Mouse (Mus musculus) forebrain, embryonic 15.5 days (tissue): ENCODE measurements at regions not wholly inside any gene's neighbourhood (a gene's known extent, or its start where the extent isn't known, plus 50 kb on each side); places are given as distances from the start of the nearest gene placed in this dataset.

Source experiments
- ATAC-seq: fragments of 200-750 bp; cut with Nextera tagmentation; replicated peaks from 2 replicates; pipeline ENCODE4 v1.8.0; 2017; ENCODE audit warnings: mild to moderate bottlenecking, moderate TSS enrichment, moderate library complexity
- H3K27ac ChIP-seq: fragments of 300-500 bp; sonication (generic); replicated peaks from 2 replicates; pipeline ENCODE4 v1.5.1; 2015; ENCODE audit warnings: mild to moderate bottlenecking, inconsistent platforms
- H3K27me3 ChIP-seq: fragments of 300-500 bp; sonication (generic); 2 replicates; pipeline ENCODE4 v1.6.1; 2015; ENCODE audit warnings: inconsistent platforms
- H3K36me3 ChIP-seq: fragments of 300-500 bp; sonication (generic); 2 replicates; pipeline ENCODE4 v1.6.1; 2015; ENCODE audit warnings: mild to moderate bottlenecking, inconsistent platforms
- H3K4me1 ChIP-seq: fragments of 300-500 bp; sonication (generic); 2 replicates; pipeline ENCODE4 v1.6.1; 2015; ENCODE audit warnings: inconsistent platforms
- H3K4me2 ChIP-seq: fragments of 300-500 bp; sonication (generic); replicated peaks from 2 replicates; pipeline ENCODE4 v1.6.1; 2015; ENCODE audit warnings: mild to moderate bottlenecking, inconsistent platforms
- H3K4me3 ChIP-seq: fragments of 300-500 bp; sonication (generic); 2 replicates; pipeline ENCODE4 v1.5.1; 2015; ENCODE audit warnings: mild to moderate bottlenecking, inconsistent platforms
- H3K9ac ChIP-seq: fragments of 300-500 bp; sonication (generic); replicated peaks from 2 replicates; pipeline ENCODE4 v1.6.1; 2015; ENCODE audit warnings: mild to moderate bottlenecking, inconsistent platforms
- H3K9me3 ChIP-seq: fragments of 300-500 bp; sonication (generic); 2 replicates; pipeline ENCODE4 v1.6.1; 2016; ENCODE audit warnings: inconsistent platforms
- WGBS: fragments of 180-500 bp; shearing (Covaris S2); methylation state at CpG from one replicate; pipeline ENCODE4 v1.1.7; 2015; ENCODE audit warnings: mixed read lengths; 5-methylcytosine and 5-hydroxymethylcytosine counted together

DNA sequence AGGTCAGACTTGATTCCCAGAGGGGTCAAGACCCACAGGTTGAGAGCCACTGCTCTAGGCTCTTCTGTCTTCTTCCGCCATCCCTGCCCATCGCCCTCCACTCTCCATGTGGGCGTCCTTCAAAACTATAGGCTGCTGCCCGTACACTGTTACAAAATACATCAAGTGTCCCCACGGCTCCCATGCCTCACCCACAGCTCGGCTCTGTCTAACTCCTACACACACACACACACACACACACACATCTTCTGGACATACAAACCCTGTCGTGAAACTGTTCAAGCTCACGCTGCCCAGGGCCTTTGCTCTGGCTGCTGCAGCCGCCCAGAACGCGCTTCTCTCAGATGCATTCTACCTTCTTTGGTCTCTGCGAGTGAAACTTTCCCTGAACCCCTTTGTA lies 67.1 kb upstream of the Tmem189 start:
- ATAC-seq, result no peak
- H3K4me1 ChIP-seq, result no peaks in the 10 kb centered on the region
- H3K9me3 ChIP-seq, result no peaks in the 10 kb centered on the region

DNA sequence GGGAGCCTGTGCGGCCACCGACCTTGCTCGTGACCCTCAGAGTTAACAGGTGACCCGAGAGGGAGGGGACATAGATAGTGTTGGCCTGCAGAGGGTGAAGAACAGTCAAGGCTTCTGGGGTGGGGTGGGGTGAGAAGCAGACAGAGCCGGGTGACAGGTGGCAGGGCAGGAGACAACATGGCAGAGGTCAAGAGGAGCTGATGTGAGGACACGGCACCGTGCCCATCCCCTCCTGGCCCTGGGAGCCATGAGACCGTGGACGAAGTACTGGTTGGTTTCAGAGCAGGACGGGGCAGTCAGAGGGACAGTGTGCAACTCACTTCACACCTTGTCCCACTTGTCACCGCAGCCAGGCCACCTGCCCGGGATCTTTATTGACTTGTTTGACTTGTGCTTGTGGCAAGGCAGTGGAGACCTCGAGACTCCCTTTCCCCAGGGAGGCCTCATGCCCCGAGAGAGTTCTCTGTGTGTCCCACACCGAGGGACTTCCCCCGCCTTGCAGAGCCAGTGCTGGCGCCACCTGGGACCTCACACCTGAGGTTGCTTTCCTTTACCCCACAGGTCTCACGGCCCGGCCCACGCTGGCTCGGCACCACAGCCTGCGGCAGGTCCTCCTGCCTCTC lies 65.4 kb upstream of the Tmem189 start:
- Histone ChIP-seq H3K9me3 (no peaks in the 10 kb centered on the region), H3K27ac (no peak overlapping the region), H3K4me3 (no peak overlapping the region), H3K4me2 (no peak overlapping the region), H3K36me3 (no peaks in the 10 kb centered on the region), H3K27me3 (no peaks in the 10 kb centered on the region), H3K4me1 (no peaks in the 10 kb centered on the region), H3K9ac (no peak overlapping the region)
- ATAC-seq, result no peak
- WGBS, result 85% methylated on average over 22 of the region's 22 CpGs

More for the DNA sequence above, 67.1 kb upstream of the Tmem189 start:
- no peak overlapping the region for H3K4me2 ChIP-seq
- no peaks in the 10 kb centered on the region for H3K36me3 ChIP-seq
- no peak overlapping the region for H3K27ac ChIP-seq
- no peak overlapping the region for H3K4me3 ChIP-seq
- no peak overlapping the region for H3K9ac ChIP-seq
- no peaks in the 10 kb centered on the region for H3K27me3 ChIP-seq
- WGBS, result 86% methylated on average over 12 of the region's 12 CpGs

DNA sequence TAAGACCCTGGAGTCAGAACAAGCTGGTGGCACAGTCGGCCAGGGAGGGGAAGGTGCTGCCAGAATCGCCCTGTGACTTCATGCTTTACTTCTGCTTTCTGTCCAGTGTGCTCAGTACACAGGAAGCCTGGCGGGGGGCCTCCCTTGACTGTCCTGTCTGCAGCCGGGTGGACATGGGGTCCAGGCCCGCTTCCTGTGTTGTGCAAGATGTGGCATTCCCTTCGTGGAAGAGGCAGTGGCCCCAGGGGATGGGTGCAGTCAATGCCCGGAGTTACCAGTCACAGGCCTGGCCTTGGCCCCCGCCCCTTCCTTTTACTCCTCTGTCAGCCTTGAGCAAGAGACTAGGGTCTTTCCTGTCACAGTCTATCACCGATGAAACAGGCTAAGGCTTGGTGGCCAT lies 64.3 kb upstream of the Tmem189 start:
- no peak for ATAC-seq
- 81% methylated on average over 9 of the region's 9 CpGs for WGBS

DNA sequence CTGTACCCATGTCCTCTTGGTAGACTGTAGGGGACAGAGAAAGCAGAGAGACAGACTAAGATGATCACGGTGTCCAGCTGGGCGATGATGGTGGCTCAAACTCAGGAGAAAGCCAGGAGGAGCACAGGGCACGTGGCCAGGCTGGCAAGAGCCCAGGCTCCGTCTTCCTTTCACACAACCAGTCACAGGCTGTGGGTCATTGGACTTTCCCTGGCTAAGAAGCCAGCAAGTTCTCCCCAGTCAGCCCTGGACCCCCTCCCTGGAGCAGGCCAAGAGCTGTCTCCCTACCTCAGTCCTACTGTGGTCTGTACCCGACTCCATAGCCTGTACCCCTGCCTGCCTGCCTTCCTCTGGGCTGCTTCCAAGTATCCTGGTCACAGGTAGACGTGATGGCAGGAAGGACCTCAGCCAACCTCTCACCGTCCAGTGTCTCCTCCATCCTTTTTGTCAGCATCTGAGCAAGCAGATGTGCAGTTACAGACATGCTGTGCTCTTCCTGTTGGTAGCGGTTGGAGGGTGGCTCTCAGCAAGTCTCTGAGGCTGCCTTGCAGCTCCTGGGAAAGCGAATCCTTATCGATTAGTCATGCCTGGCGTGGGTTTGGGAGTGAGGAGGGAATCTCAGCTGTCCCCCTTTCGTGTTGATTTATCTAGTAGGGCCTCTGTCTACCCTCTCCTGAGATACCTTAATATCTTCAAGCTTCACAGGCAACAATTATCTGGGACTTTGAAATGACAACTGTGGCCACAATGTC lies 63.4 kb upstream of the Tmem189 start:
- H3K27ac ChIP-seq, result no peak overlapping the region
- H3K4me2 ChIP-seq, result no peak overlapping the region
- H3K36me3 ChIP-seq, result no peaks in the 10 kb centered on the region
- no peak for ATAC-seq
- no peaks in the 10 kb centered on the region for H3K4me1 ChIP-seq
- H3K9me3 ChIP-seq, result no peaks in the 10 kb centered on the region
- no peak overlapping the region for H3K4me3 ChIP-seq
- WGBS, result 67% methylated on average over 12 of the region's 12 CpGs
- no peak overlapping the region for H3K9ac ChIP-seq
- no peaks in the 10 kb centered on the region for H3K27me3 ChIP-seq

More for the DNA sequence above, 64.3 kb upstream of the Tmem189 start:
- Histone ChIP-seq H3K4me1 (no peaks in the 10 kb centered on the region), H3K9me3 (no peaks in the 10 kb centered on the region), H3K27me3 (no peaks in the 10 kb centered on the region), H3K9ac (no peak overlapping the region), H3K27ac (no peak overlapping the region), H3K4me2 (no peak overlapping the region), H3K4me3 (no peak overlapping the region), H3K36me3 (no peaks in the 10 kb centered on the region)

DNA sequence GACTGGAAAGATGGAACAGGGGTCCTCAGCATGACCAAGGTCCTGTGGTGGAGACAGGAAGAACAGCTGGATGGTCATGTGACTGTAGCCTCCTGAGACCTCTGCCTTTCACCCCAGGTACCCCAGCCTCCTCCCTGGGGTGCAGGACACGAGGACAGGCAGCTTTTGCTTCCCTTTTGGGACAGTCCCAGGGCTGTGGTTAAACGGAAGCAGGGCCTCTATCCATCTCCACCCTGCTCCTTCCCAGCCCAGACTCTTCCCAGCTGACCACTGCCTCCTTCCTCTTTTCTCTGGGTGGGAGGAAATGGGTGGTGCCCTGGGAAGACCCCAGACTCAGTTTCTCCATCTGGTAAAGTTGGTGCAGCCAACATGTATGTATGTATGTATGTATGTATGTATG lies 62.0 kb upstream of the Tmem189 start:
- H3K36me3 ChIP-seq, result no peaks in the 10 kb centered on the region
- no peak overlapping the region for H3K27ac ChIP-seq
- H3K4me3 ChIP-seq, result no peak overlapping the region
- no peak overlapping the region for H3K9ac ChIP-seq
- WGBS, result 61% methylated on average over 2 of the region's 2 CpGs
- H3K27me3 ChIP-seq, result no peaks in the 10 kb centered on the region
- H3K9me3 ChIP-seq, result no peaks in the 10 kb centered on the region
- H3K4me1 ChIP-seq, result peaks cover 10% of the 10 kb centered on the region; the same call in 1 of the 2 replicates
- no peak overlapping the region for H3K4me2 ChIP-seq
- no peak for ATAC-seq

DNA sequence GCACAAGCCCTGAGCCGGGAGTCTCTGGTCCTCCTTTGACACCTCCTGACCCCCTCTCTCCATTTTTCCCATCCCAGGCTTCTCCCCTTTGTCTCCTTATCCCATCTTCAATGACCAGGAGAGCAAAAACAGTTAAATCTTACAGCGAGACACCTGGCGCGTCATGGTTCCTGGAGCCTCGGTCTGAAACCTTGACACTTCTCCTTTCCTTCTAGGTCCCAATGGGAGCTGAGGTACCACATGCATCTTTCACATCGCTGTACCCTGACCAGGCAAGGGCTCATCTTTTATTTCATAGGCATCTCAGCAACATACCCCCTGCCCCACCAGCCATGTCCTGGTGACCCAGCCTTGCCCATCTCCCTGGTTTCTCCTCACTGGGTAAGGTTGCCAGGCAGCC lies 58.7 kb upstream of the Tmem189 start:
- Histone ChIP-seq H3K9ac (no peak overlapping the region), H3K36me3 (no peaks in the 10 kb centered on the region), H3K9me3 (no peaks in the 10 kb centered on the region), H3K4me3 (no peak overlapping the region), H3K4me1 (peaks cover 19% of the 10 kb centered on the region), H3K27me3 (no peaks in the 10 kb centered on the region), H3K27ac (no peak overlapping the region), H3K4me2 (no peak overlapping the region)
- 95% methylated on average over 6 of the region's 6 CpGs for WGBS
- no peak for ATAC-seq

DNA sequence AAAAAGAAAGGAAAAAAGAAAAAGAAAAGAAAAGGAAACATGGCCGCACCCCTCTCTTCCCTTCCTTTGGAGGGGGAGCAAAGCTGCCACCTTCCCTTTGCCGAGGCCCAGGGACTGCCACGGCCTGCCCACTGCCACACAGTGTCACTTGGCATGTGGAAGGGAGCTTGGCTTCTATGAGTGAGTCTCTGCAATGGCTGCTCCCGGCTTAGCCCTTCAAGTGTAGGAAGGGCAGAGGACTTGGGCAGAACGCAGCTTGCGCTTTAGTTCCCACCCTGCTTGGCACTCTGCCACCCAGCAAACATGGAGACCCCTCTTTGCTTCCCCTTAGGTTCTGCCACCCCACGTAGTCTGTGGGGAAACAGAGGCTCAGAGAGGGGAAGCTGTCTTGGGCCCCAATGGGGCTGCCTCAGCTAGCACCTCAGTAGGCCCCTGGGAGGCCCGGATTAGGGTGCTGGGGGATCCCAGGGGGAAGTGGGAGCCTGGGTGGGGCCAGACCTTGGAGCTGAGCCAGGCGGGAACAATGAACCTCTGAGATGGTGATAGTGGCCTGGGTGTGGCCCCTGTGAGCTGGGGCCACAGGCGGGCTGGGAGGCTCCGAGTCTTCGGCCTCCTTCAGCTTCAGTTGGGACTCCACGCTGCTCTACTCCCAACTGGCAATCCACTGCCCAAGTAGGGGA lies 57.7 kb upstream of the Tmem189 start:
- H3K4me3 ChIP-seq, result no peak overlapping the region
- H3K27ac ChIP-seq, result 0 out of 2 replicates have a peak overlapping the region, but pooled peaks have one; percentile 31
- peaks cover 19% of the 10 kb centered on the region for H3K4me1 ChIP-seq
- no peak overlapping the region for H3K4me2 ChIP-seq
- ATAC-seq, result no peak
- no peak overlapping the region for H3K9ac ChIP-seq
- no peaks in the 10 kb centered on the region for H3K36me3 ChIP-seq
- H3K27me3 ChIP-seq, result no peaks in the 10 kb centered on the region
- no peaks in the 10 kb centered on the region for H3K9me3 ChIP-seq
- 51% methylated on average over 13 of the region's 13 CpGs for WGBS

DNA sequence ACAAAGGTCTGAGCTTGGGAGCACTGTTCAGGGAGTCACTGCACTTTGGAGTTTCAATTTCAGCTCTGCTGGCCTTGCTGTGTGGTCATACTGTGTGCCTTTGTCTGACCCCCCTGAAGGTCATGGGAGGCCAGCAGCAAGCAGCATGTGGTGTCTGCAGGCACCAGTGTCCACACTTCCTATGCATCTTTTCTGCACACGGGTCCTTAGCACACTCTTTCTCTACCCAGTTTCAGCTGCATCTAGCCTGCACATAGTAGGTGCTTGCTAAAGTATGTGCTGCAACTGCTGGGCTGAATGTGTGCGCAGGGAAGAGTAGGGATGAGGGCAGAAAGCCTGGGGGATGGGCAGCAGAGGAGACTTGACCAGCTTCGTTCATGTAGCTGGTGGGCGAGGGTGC lies 56.7 kb upstream of the Tmem189 start:
- ATAC-seq, result no peak
- 92% methylated on average over 4 of the region's 4 CpGs for WGBS

DNA sequence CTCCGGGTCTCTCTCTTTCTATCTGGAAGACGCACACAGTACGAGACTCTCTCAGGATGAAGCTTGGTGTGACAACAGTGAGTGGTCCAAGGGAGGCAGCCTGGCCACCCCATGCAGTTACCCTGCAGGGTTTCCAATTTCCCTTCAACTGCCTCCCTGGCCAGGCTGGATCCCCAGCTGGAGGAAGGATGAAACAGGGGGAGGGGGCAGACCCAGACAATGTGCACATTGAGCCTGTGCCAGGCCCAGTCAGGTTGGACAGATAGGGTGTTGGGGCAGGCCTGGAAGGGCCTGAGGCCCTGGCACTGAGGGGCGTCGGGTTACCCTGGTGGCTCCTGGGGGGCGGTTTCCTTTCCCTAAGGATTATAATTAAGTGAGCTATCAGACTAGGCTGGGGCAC lies 55.8 kb upstream of the Tmem189 start:
- Histone ChIP-seq H3K4me2 (no peak overlapping the region), H3K27me3 (no peaks in the 10 kb centered on the region), H3K9ac (no peak overlapping the region), H3K4me1 (peaks cover 19% of the 10 kb centered on the region), H3K36me3 (no peaks in the 10 kb centered on the region), H3K9me3 (no peaks in the 10 kb centered on the region), H3K4me3 (no peak overlapping the region), H3K27ac (no peak overlapping the region)
- WGBS, result 45% methylated on average over 6 of the region's 6 CpGs
- ATAC-seq, result no peak

More for the DNA sequence above, 56.7 kb upstream of the Tmem189 start:
- Histone ChIP-seq H3K4me3 (no peak overlapping the region), H3K4me1 (peaks cover 19% of the 10 kb centered on the region), H3K4me2 (no peak overlapping the region), H3K27ac (no peak overlapping the region), H3K9ac (no peak overlapping the region), H3K27me3 (no peaks in the 10 kb centered on the region), H3K9me3 (no peaks in the 10 kb centered on the region), H3K36me3 (no peaks in the 10 kb centered on the region)

DNA sequence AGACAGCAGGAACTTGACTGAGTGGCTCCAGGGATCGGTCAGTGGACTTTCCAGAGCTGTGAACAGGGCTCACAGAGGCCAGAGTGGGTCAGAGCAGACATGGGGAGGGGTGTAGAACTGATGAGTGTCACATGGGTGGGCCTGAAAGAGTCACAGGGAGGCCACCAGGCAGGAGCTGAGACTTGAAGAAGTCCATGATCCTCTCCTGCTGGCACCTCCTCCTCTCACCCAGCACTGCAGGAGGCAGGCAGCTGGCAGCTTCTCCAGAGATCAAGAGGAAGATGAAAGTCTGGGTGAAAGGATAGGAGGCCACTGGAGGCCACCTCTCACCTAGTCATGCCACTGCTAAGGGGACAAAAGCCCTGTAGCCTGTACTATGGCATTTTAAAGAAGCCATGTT lies 54.5 kb upstream of the Tmem189 start:
- no peaks in the 10 kb centered on the region for H3K36me3 ChIP-seq
- no peak for ATAC-seq
- no peak overlapping the region for H3K27ac ChIP-seq
- no peaks in the 10 kb centered on the region for H3K9me3 ChIP-seq
- no peak overlapping the region for H3K4me3 ChIP-seq
- 67% methylated on average over 1 of the region's 1 CpGs for WGBS
- no peak overlapping the region for H3K9ac ChIP-seq
- H3K4me1 ChIP-seq, result peaks cover 19% of the 10 kb centered on the region
- no peaks in the 10 kb centered on the region for H3K27me3 ChIP-seq
- H3K4me2 ChIP-seq, result no peak overlapping the region

DNA sequence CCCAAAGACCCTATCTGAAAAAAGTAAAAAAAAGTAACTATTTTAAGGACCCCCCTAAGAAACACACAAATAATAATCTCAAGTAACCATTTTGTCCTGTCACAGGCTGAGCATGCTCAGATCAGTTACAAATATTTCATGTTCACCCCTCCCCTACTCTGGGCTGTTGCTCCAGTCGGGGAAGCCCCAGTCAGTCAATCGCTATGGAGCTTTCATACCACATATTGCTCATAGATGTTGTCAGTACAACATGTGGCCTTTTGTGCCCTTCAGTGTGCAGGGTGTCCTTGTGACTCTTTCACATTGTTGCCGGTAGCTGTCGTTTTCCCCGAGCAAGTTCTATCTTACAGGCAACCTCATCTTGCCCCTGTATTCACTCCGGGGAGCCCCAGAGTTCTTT lies 52.9 kb upstream of the Tmem189 start:
- no peak overlapping the region for H3K4me2 ChIP-seq
- no peaks in the 10 kb centered on the region for H3K27me3 ChIP-seq
- no peak overlapping the region for H3K9ac ChIP-seq
- no peak overlapping the region for H3K27ac ChIP-seq
- ATAC-seq, result no peak
- peaks cover 17% of the 10 kb centered on the region for H3K4me1 ChIP-seq
- no peaks in the 10 kb centered on the region for H3K36me3 ChIP-seq
- no peaks in the 10 kb centered on the region for H3K9me3 ChIP-seq
- WGBS, result 71% methylated on average over 6 of the region's 6 CpGs
- no peak overlapping the region for H3K4me3 ChIP-seq

DNA sequence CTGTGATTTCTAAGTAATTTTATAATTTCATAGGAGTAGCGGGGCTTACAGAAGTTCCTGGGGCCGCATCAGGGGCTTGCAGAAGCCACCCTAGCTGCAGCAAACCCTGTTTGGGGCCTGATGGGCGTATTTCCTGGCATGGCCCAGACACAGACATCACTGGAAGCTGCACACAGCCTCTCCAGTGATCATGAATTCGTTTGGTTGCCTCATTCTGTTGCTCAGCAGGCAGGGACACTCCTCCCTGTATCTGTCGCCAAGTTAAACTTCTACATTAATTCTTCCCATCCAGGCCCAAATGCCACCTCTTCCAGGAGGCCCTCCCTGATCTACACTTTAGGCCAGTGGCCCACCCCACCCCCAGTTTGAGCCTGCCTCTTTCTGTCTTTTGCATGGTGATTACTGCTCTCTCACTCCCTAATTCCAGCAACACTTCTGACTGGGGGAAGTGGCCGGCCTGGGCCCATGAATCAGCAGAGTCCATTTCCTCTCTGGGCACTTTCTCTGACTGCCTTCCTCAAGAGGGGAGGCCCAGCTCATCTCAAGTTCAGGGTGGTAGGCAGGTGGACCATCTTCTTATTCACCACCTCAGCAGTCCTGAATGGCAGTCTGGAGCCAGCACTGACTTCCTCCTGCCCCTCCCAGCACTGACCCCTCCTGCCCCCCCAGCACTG lies 51.0 kb upstream of the Tmem189 start:
- Histone ChIP-seq H3K36me3 (no peaks in the 10 kb centered on the region), H3K4me3 (no peak overlapping the region), H3K4me1 (peaks cover 5% of the 10 kb centered on the region), H3K4me2 (no peak overlapping the region), H3K9ac (no peak overlapping the region), H3K9me3 (no peaks in the 10 kb centered on the region), H3K27me3 (no peaks in the 10 kb centered on the region), H3K27ac (no peak overlapping the region)
- no peak for ATAC-seq
- 55% methylated on average over 6 of the region's 6 CpGs for WGBS
